Mouse (Mus musculus): ENCODE data around the gene Itpkc. TPM values are rescaled to one million over a fixed set of nuclear protein-coding genes. Genes with fewer than 3 reads are reported as not detected.
A peak's percentile ranks its signal among the peaks of the same experiment; 100 is the strongest.

Gene Itpkc
- polyA plus RNA-seq, 1 experiment from 2014 or later: 11.6 TPM

DNA sequence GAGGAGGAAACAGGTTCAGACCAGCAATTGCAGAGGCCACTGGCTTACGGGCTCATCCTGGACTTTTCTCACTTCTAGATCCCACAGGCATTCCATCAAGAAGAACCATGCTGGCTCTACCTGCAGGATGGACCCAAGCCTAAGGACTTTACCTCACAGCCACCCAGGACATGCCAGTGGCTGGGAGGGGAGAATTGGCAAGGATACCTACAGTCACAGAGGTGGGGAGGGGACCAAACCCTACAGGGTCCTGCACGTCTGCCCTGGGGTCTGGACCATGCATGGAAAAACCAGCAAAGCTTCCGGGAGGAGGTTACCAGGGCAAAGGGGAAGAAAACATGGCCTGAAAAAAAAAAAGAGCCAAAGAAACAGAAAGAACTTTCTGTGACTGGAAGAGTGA lies 57.5 kb downstream of the Itpkc start:
- Histone ChIP-seq H3K36me3 (ENCODE audit: control insufficient read depth, insufficient read depth, low read length) (peaks cover 10% of the 10 kb centered on the region; the same call in 1 of the 2 replicates), H3K4me2 (replicated peaks; ENCODE audit: low read depth) (no peak overlapping the region), H3K9me3 (ENCODE audit: control insufficient read depth, low read length) (no peaks in the 10 kb centered on the region), H3K27ac (replicated peaks) (no peak overlapping the region), H3K4me3 (ENCODE audit: low read depth, low read length) (no peak overlapping the region), H3K4me1 (replicated peaks; ENCODE audit: control insufficient read depth, insufficient read depth) (0 out of 2 replicates have a peak, but pooled peaks cover 3% of the 10 kb centered on the region), H3K27me3 (ENCODE audit: control insufficient read depth, insufficient read depth, low read length) (no peaks in the 10 kb centered on the region), H3K9ac (ENCODE audit: low read length) (no peak overlapping the region)
- 90% methylated on average over 3 of the region's 3 CpGs for WGBS
- ATAC-seq (ENCODE audit: low FRiP score, low TSS enrichment) (no peak), DNase-seq (ENCODE audit: low spot score) (no peak)
- TF ChIP-seq EP300 (optimal IDR thresholded peaks at IDR 0.05) (no peak), CTCF (IDR thresholded peaks at IDR 0.05; ENCODE audit: low read depth) (no peak)

DNA sequence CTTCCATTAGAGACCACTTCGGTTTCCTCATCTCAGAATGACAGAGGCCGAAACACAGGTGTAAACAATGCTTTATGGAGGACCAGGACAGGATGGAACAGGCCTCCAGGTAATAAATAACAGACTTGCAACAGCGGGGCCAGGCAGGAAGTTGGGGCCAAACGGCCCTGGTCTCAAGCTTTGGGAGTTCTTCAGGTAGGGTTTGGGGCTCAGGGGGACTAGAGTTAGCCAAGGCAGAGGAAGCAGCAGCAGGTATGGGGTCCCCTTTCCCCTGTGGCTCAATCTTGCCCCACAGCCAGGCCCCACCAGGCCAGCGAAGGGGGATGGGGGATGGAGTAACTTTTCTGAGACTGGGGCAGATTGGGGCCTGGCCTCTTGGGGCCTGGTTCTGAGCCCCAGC lies 60.1 kb downstream of the Itpkc start:
- Histone ChIP-seq H3K9me3 (ENCODE audit: control insufficient read depth, low read length) (no peaks in the 10 kb centered on the region), H3K4me1 (replicated peaks; ENCODE audit: control insufficient read depth, insufficient read depth) (peaks cover 3% of the 10 kb centered on the region; the same call in 1 of the 2 replicates), H3K9ac (ENCODE audit: low read length) (no peak overlapping the region), H3K36me3 (ENCODE audit: control insufficient read depth, insufficient read depth, low read length) (peaks cover 11% of the 10 kb centered on the region; the same call in 1 of the 2 replicates), H3K27me3 (ENCODE audit: control insufficient read depth, insufficient read depth, low read length) (no peaks in the 10 kb centered on the region), H3K4me3 (ENCODE audit: low read depth, low read length) (no peak overlapping the region), H3K4me2 (replicated peaks; ENCODE audit: low read depth) (no peak overlapping the region), H3K27ac (replicated peaks) (no peak overlapping the region)
- DNase-seq (ENCODE audit: low spot score) (no peak), ATAC-seq (ENCODE audit: low FRiP score, low TSS enrichment) (no peak)
- no peak for TF ChIP-seq CTCF (IDR thresholded peaks at IDR 0.05; ENCODE audit: low read depth)
- no peak for TF ChIP-seq EP300 (optimal IDR thresholded peaks at IDR 0.05)
- 81% methylated on average over 5 of the region's 5 CpGs for WGBS

DNA sequence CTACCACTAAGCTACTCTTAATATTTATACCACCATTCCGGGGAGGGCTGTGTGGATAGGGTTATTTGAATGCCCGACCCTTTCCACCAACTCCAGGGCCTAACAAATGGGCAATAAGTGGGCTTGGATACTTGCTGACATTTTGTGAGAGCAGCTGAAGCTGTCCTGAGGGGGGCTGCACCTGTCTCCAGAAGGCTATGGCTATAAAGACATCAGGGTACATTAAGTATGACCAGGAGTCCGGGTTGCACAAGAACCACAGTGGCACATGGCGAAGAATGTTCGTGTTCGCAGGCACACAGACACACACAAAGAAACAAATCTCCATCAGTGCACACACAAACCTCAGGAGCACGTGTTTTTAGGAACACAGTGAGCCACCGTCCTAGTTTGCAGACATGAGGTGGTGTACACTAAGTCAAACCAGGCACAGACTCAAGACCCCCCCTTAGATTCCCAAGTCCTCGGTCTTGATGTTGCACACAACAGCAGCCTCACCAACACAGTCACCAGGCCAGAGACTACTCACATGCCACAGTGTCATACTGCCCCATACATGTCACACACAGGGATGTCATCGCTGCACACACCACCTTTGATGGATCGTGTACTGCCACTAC lies 60.9 kb downstream of the Itpkc start:
- H3K27ac ChIP-seq (replicated peaks): peak overlapping the region; percentile 99
- 68% methylated on average over 11 of the region's 11 CpGs for WGBS
- H3K4me2 ChIP-seq (replicated peaks; ENCODE audit: low read depth): peak overlapping the region; percentile 78
- H3K9me3 ChIP-seq (ENCODE audit: control insufficient read depth, low read length): no peaks in the 10 kb centered on the region
- TF ChIP-seq CTCF (IDR thresholded peaks at IDR 0.05; ENCODE audit: low read depth) (no peak), EP300 (optimal IDR thresholded peaks at IDR 0.05) (no peak)
- H3K4me1 ChIP-seq (replicated peaks; ENCODE audit: control insufficient read depth, insufficient read depth): peaks cover 3% of the 10 kb centered on the region; the same call in 1 of the 2 replicates
- H3K9ac ChIP-seq (ENCODE audit: low read length): peak overlapping the region; percentile 94
- 0 out of 2 replicates have a peak, but pooled peaks cover 5% of the 10 kb centered on the region for H3K36me3 ChIP-seq (ENCODE audit: control insufficient read depth, insufficient read depth, low read length)
- peak overlapping the region; percentile 84 for H3K4me3 ChIP-seq (ENCODE audit: low read depth, low read length)
- H3K27me3 ChIP-seq (ENCODE audit: control insufficient read depth, insufficient read depth, low read length): no peaks in the 10 kb centered on the region
- DNase-seq (ENCODE audit: low spot score): no peak
- ATAC-seq (ENCODE audit: low FRiP score, low TSS enrichment): no peak

DNA sequence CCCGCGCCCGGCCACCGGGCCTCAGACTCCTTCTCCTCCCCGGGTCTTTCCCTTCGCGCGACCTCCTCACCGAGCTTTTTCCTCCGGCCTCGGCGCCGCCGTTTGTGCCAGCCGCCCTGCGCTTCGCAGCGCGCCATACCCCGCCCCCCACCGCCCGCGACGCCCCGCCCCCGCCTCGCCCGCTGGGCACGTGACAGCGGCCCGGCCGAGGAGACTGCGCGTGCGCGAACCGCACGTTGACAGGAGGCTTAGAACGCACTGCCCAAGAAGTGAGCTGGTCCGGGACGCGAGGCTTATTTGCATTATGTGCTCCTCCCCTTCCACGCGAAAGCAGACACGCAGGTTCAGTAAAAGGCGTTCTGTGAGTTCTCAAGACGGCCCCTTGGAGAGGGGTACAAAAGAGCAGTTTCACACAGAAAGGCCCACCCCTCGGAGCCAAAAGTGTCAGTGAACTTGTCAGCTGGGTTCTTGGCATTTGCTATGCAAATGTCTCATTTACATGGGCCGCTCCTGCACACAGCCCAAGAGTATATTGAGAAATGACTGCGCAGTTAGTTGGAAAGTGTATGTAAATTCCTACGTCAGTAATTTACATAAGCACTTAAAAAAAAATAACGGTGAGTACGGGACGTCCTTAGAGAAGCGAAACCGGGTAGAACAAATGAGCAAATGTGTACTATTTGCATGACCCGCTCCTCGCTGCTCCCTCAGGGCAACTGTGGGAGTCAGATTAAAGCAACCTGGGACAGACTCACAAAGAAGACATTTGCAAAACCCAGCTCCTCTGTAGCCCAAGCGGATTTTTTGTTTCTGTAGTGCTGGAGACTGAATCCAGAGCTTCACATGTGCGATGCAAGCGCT lies 61.6 kb downstream of the Itpkc start, which contains the start of gene Egln2:
Gene Egln2, minus strand, starts transcription at position 189 of the 861 bp plus-strand sequence.
- DNase-seq (ENCODE audit: low spot score) (peak; percentile 95), ATAC-seq (ENCODE audit: low FRiP score, low TSS enrichment) (peak; percentile 85)
- Histone ChIP-seq H3K4me3 (ENCODE audit: low read depth, low read length) (peak within 1 kb of the TSS; percentile 84), H3K4me2 (replicated peaks; ENCODE audit: low read depth) (peak within 1 kb of the TSS; percentile 78), H3K27me3 (ENCODE audit: control insufficient read depth, insufficient read depth, low read length) (no peaks in the 10 kb centered on the region), H3K9ac (ENCODE audit: low read length) (peak within 1 kb of the TSS; percentile 94), H3K4me1 (replicated peaks; ENCODE audit: control insufficient read depth, insufficient read depth) (peaks cover 3% of the 10 kb centered on the region; the same call in 1 of the 2 replicates), H3K9me3 (ENCODE audit: control insufficient read depth, low read length) (no peaks in the 10 kb centered on the region), H3K36me3 (ENCODE audit: control insufficient read depth, insufficient read depth, low read length) (0 out of 2 replicates have a peak, but pooled peaks cover 5% of the 10 kb centered on the region), H3K27ac (replicated peaks) (peak within 1 kb of the TSS; percentile 99)
- TF ChIP-seq EP300 (optimal IDR thresholded peaks at IDR 0.05): no peak
- no peak for TF ChIP-seq CTCF (IDR thresholded peaks at IDR 0.05; ENCODE audit: low read depth)
- WGBS: 2% methylated on average over 48 of the region's 61 CpGs

DNA sequence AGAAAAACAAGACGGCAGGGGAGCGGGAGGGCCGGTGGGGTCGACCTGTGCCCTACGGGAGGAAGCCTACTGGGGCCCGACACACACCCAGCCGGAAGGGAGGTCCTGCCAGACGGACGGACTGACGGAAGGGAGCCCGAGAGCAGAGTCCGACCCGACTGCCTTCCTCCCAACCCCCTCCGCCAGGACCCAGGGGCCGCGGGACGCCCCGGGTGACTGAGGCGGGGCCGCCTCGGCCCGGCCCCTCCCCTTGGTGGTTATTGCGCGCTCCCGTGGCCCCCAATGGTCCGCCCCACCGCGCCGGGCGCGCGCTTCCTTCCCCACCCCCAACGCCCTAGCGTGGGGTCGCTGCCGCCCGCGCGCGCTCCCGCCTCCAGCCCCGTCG lies 62.2 kb downstream of the Itpkc start:
- H3K4me1 ChIP-seq (replicated peaks; ENCODE audit: control insufficient read depth, insufficient read depth): peaks cover 3% of the 10 kb centered on the region; the same call in 1 of the 2 replicates
- WGBS: 0% methylated on average over 15 of the region's 43 CpGs
- DNase-seq (ENCODE audit: low spot score) (peak; percentile 90), ATAC-seq (ENCODE audit: low FRiP score, low TSS enrichment) (peak; percentile 80)
- no peaks in the 10 kb centered on the region for H3K27me3 ChIP-seq (ENCODE audit: control insufficient read depth, insufficient read depth, low read length)
- peak overlapping the region; percentile 94 for H3K9ac ChIP-seq (ENCODE audit: low read length)
- 0 out of 2 replicates have a peak, but pooled peaks cover 5% of the 10 kb centered on the region for H3K36me3 ChIP-seq (ENCODE audit: control insufficient read depth, insufficient read depth, low read length)
- H3K4me2 ChIP-seq (replicated peaks; ENCODE audit: low read depth): peak overlapping the region; percentile 78
- peak overlapping the region; percentile 99 for H3K27ac ChIP-seq (replicated peaks)
- no peaks in the 10 kb centered on the region for H3K9me3 ChIP-seq (ENCODE audit: control insufficient read depth, low read length)
- peak overlapping the region; percentile 84 for H3K4me3 ChIP-seq (ENCODE audit: low read depth, low read length)
- no peak for TF ChIP-seq CTCF (IDR thresholded peaks at IDR 0.05; ENCODE audit: low read depth)
- TF ChIP-seq EP300 (optimal IDR thresholded peaks at IDR 0.05): no peak
